Mouse (Mus musculus): Measurements from ENCODE around the gene Polr2i. TPM values are rescaled to one million over a fixed set of nuclear protein-coding genes. Genes with fewer than 3 reads are reported as not detected.
"Not testable (repeated sequence)": the region's sequence is repeated elsewhere in the genome, so short reads cannot be mapped to it uniquely, and the experiment has no call there.

The Polr2i gene
- polyA plus RNA-seq, 1 experiment from 2014 or later = 156 TPM

GRCm38 (mm10) chr7:30195461-30195860 lies 36.3 kb upstream of the Polr2i start:
- Histone ChIP-seq H3K9me3 (no peaks in the 10 kb centered on the region), H3K4me3 (no peak overlapping the region), H3K9ac (replicated peaks) (peak overlapping the region; percentile 78; the same call in 1 of the 2 replicates), H3K27ac (replicated peaks) (no peak overlapping the region), H3K4me2 (replicated peaks) (peak overlapping the region; percentile 85), H3K27me3 (no peaks in the 10 kb centered on the region), H3K4me1 (peaks cover 18% of the 10 kb centered on the region), H3K36me3 (peaks cover 22% of the 10 kb centered on the region)
- ATAC-seq (ENCODE audit: low FRiP score, low read depth) = no peak
- WGBS = 76% methylated on average over 6 of the region's 6 CpGs

GRCm38 (mm10) chr7:30196171-30196570 lies 35.6 kb upstream of the Polr2i start:
- H3K27ac ChIP-seq (replicated peaks) = no peak overlapping the region
- H3K9ac ChIP-seq (replicated peaks) = no peak overlapping the region
- H3K4me2 ChIP-seq (replicated peaks) = no peak overlapping the region
- peaks cover 15% of the 10 kb centered on the region for H3K36me3 ChIP-seq
- peaks cover 18% of the 10 kb centered on the region for H3K4me1 ChIP-seq
- 82% methylated on average over 4 of the region's 6 CpGs for WGBS
- H3K4me3 ChIP-seq = no peak overlapping the region
- no peaks in the 10 kb centered on the region for H3K9me3 ChIP-seq
- no peak for ATAC-seq (ENCODE audit: low FRiP score, low read depth)
- no peaks in the 10 kb centered on the region for H3K27me3 ChIP-seq

GRCm38 (mm10) chr7:30197592-30198129 lies 34.1 kb upstream of the Polr2i start:
- no peak overlapping the region for H3K27ac ChIP-seq (replicated peaks)
- no peak overlapping the region for H3K9ac ChIP-seq (replicated peaks)
- no peaks in the 10 kb centered on the region for H3K9me3 ChIP-seq
- no peaks in the 10 kb centered on the region for H3K27me3 ChIP-seq
- no peak overlapping the region for H3K4me3 ChIP-seq
- no peak overlapping the region for H3K4me2 ChIP-seq (replicated peaks)
- peaks cover 15% of the 10 kb centered on the region for H3K4me1 ChIP-seq
- 72% methylated on average over 5 of the region's 5 CpGs for WGBS
- ATAC-seq (ENCODE audit: low FRiP score, low read depth) = no peak
- H3K36me3 ChIP-seq = no peaks in the 10 kb centered on the region

- peaks cover 6% of the 10 kb centered on the region for H3K4me1 ChIP-seq
- no peaks in the 10 kb centered on the region for H3K9me3 ChIP-seq
- H3K4me2 ChIP-seq (replicated peaks) = peak within 1 kb of the TSS; percentile 37
- 5% methylated on average over 8 of the region's 8 CpGs for WGBS
- H3K9ac ChIP-seq (replicated peaks) = no peak within 1 kb of the TSS; the same call in 1 of the 2 replicates
- H3K27ac ChIP-seq (replicated peaks) = no peak within 1 kb of the TSS
- no peaks in the 10 kb centered on the region for H3K27me3 ChIP-seq
- H3K4me3 ChIP-seq = 0 out of 2 replicates have a peak within 1 kb of the TSS, but pooled peaks have one; percentile 13
- no peak for ATAC-seq (ENCODE audit: low FRiP score, low read depth)
- no peaks in the 10 kb centered on the region for H3K36me3 ChIP-seq
Observed at GRCm38 (mm10) chr7:30198481-30198971, 33.2 kb upstream of the Polr2i start, which contains the start of gene Capns1. Gene Capns1 (minus strand): TSS chr7:30198811.

GRCm38 (mm10) chr7:30199498-30200139 lies 32.1 kb upstream of the Polr2i start:
- Histone ChIP-seq H3K36me3 (no peaks in the 10 kb centered on the region), H3K9ac (replicated peaks) (no peak overlapping the region), H3K27me3 (no peaks in the 10 kb centered on the region), H3K4me3 (no peak overlapping the region), H3K27ac (replicated peaks) (no peak overlapping the region), H3K4me2 (replicated peaks) (no peak overlapping the region), H3K4me1 (peaks cover 6% of the 10 kb centered on the region; the same call in 1 of the 2 replicates), H3K9me3 (no peaks in the 10 kb centered on the region)
- 80% methylated on average over 18 of the region's 18 CpGs for WGBS
- ATAC-seq (ENCODE audit: low FRiP score, low read depth) = no peak

- H3K4me2 ChIP-seq (replicated peaks) = no peak overlapping the region
- no peaks in the 10 kb centered on the region for H3K9me3 ChIP-seq
- WGBS = 89% methylated on average over 5 of the region's 5 CpGs
- peaks cover 3% of the 10 kb centered on the region; the same call in 1 of the 2 replicates for H3K4me1 ChIP-seq
- H3K27ac ChIP-seq (replicated peaks) = no peak overlapping the region
- no peaks in the 10 kb centered on the region for H3K36me3 ChIP-seq
- H3K9ac ChIP-seq (replicated peaks) = no peak overlapping the region
- no peak overlapping the region for H3K4me3 ChIP-seq
- no peak for ATAC-seq (ENCODE audit: low FRiP score, low read depth)
- H3K27me3 ChIP-seq = no peaks in the 10 kb centered on the region
Observed at GRCm38 (mm10) chr7:30200200-30200599, 31.5 kb upstream of the Polr2i start.

- H3K4me1 ChIP-seq; H3K9ac ChIP-seq (replicated peaks); H3K9me3 ChIP-seq; ATAC-seq (ENCODE audit: low FRiP score, low read depth); H3K27ac ChIP-seq (replicated peaks); H3K36me3 ChIP-seq; H3K4me3 ChIP-seq; H3K4me2 ChIP-seq (replicated peaks); H3K27me3 ChIP-seq: not testable (repeated sequence)
- WGBS = 90% methylated on average over 5 of the region's 5 CpGs
Observed at GRCm38 (mm10) chr7:30200661-30201060, 31.1 kb upstream of the Polr2i start.

- 79% methylated on average over 11 of the region's 11 CpGs for WGBS
- no peak for ATAC-seq (ENCODE audit: low FRiP score, low read depth)
- no peaks in the 10 kb centered on the region for H3K9me3 ChIP-seq
- H3K27me3 ChIP-seq = no peaks in the 10 kb centered on the region
- H3K4me1 ChIP-seq = no peaks in the 10 kb centered on the region
- no peak overlapping the region for H3K9ac ChIP-seq (replicated peaks)
- no peak overlapping the region for H3K4me3 ChIP-seq
- no peak overlapping the region for H3K27ac ChIP-seq (replicated peaks)
- H3K36me3 ChIP-seq = no peaks in the 10 kb centered on the region
- no peak overlapping the region for H3K4me2 ChIP-seq (replicated peaks)
Observed at GRCm38 (mm10) chr7:30202895-30203690, 28.7 kb upstream of the Polr2i start.

GRCm38 (mm10) chr7:30204380-30204779 lies 27.4 kb upstream of the Polr2i start:
- 28% methylated on average over 8 of the region's 8 CpGs for WGBS
- Histone ChIP-seq H3K9me3 (no peaks in the 10 kb centered on the region), H3K4me3 (no peak overlapping the region), H3K27ac (replicated peaks) (no peak overlapping the region), H3K9ac (replicated peaks) (no peak overlapping the region), H3K4me1 (no peaks in the 10 kb centered on the region), H3K4me2 (replicated peaks) (no peak overlapping the region), H3K27me3 (no peaks in the 10 kb centered on the region), H3K36me3 (no peaks in the 10 kb centered on the region)
- no peak for ATAC-seq (ENCODE audit: low FRiP score, low read depth)

- ATAC-seq (ENCODE audit: low FRiP score, low read depth) = no peak; the same call in 1 of the 2 replicates
- 6% methylated on average over 2 of the region's 2 CpGs for WGBS
Observed at GRCm38 (mm10) chr7:30205383-30205782, 26.4 kb upstream of the Polr2i start.

GRCm38 (mm10) chr7:30206364-30206763 lies 25.4 kb upstream of the Polr2i start:
- not testable (repeated sequence) for H3K4me3 ChIP-seq; H3K27me3 ChIP-seq; H3K9ac ChIP-seq (replicated peaks); ATAC-seq (ENCODE audit: low FRiP score, low read depth); H3K27ac ChIP-seq (replicated peaks); H3K36me3 ChIP-seq; H3K4me1 ChIP-seq; H3K9me3 ChIP-seq; H3K4me2 ChIP-seq (replicated peaks)
- 57% methylated on average over 5 of the region's 5 CpGs for WGBS

More at GRCm38 (mm10) chr7:30205383-30205782, 26.4 kb upstream of the Polr2i start:
- no peaks in the 10 kb centered on the region for H3K36me3 ChIP-seq
- no peak overlapping the region for H3K4me3 ChIP-seq
- no peak overlapping the region for H3K27ac ChIP-seq (replicated peaks)
- no peak overlapping the region for H3K9ac ChIP-seq (replicated peaks)
- H3K4me2 ChIP-seq (replicated peaks) = no peak overlapping the region
- H3K27me3 ChIP-seq = no peaks in the 10 kb centered on the region
- H3K4me1 ChIP-seq = no peaks in the 10 kb centered on the region
- no peaks in the 10 kb centered on the region for H3K9me3 ChIP-seq

- H3K9me3 ChIP-seq = no peaks in the 10 kb centered on the region
- H3K36me3 ChIP-seq = no peaks in the 10 kb centered on the region
- H3K4me2 ChIP-seq (replicated peaks) = no peak overlapping the region
- no peak overlapping the region for H3K27ac ChIP-seq (replicated peaks)
- no peaks in the 10 kb centered on the region for H3K4me1 ChIP-seq
- H3K4me3 ChIP-seq = no peak overlapping the region
- H3K9ac ChIP-seq (replicated peaks) = no peak overlapping the region
- no peaks in the 10 kb centered on the region for H3K27me3 ChIP-seq
- ATAC-seq (ENCODE audit: low FRiP score, low read depth) = no peak
- WGBS = 6% methylated on average over 4 of the region's 4 CpGs
Observed at GRCm38 (mm10) chr7:30211025-30211424, 20.7 kb upstream of the Polr2i start.
